Mouse (Mus musculus) embryonic facial prominence, embryonic 14.5 days (tissue): ENCODE results near the gene Abhd4. TPM values are rescaled to one million over a fixed set of nuclear protein-coding genes. Genes with fewer than 3 reads are reported as not detected.
"Not testable (repeated sequence)": the region's sequence is repeated elsewhere in the genome, so short reads cannot be mapped to it uniquely, and the experiment has no call there.

Source experiments
- ATAC-seq: fragments of 200-750 bp; cut with Nextera tagmentation; 2 replicates; pipeline ENCODE4 v1.8.0; 2017; ENCODE audit warnings: low read depth, moderate number of reproducible peaks, moderate TSS enrichment
- DNase-seq: peaks from one replicate; pipeline ENCODE4 v3.0.0-alpha.2; 2015; ENCODE audit warnings: low spot score
- H3K27ac ChIP-seq: fragments of 300-500 bp; sonication (generic); replicated peaks from 2 replicates; pipeline ENCODE4 v1.5.1; 2014; ENCODE audit warnings: low read depth, mild to moderate bottlenecking, low read length, moderate library complexity
- H3K27me3 ChIP-seq: fragments of 300-500 bp; sonication (generic); replicated peaks from 2 replicates; pipeline ENCODE4 v1.6.1; 2014; ENCODE audit warnings: low read length; ENCODE audit not compliant: control insufficient read depth, insufficient read depth
- H3K36me3 ChIP-seq: fragments of 300-500 bp; sonication (generic); 2 replicates; pipeline ENCODE4 v1.6.1; 2014; ENCODE audit warnings: low read length, mixed read lengths; ENCODE audit not compliant: control insufficient read depth, insufficient read depth
- H3K4me1 ChIP-seq: fragments of 300-500 bp; sonication (generic); 2 replicates; pipeline ENCODE4 v1.6.1; 2014; ENCODE audit warnings: antibody characterized with exemption, low read length; ENCODE audit not compliant: control insufficient read depth, insufficient read depth
- H3K4me2 ChIP-seq: fragments of 300-500 bp; sonication (generic); 2 replicates; pipeline ENCODE4 v1.6.1; 2014; ENCODE audit warnings: low read depth, mild to moderate bottlenecking, low read length, moderate library complexity, mixed read lengths
- H3K4me3 ChIP-seq: fragments of 300-500 bp; sonication (generic); 2 replicates; pipeline ENCODE4 v1.5.1; 2014; ENCODE audit warnings: low read depth, mild to moderate bottlenecking, low read length
- H3K9ac ChIP-seq: fragments of 300-500 bp; sonication (generic); 2 replicates; pipeline ENCODE4 v1.6.1; 2014; ENCODE audit warnings: low read depth, mild to moderate bottlenecking, low read length, moderate library complexity, mixed read lengths
- H3K9me3 ChIP-seq: fragments of 300-500 bp; sonication (generic); 2 replicates; pipeline ENCODE4 v1.6.1; 2016; ENCODE audit warnings: low read length; ENCODE audit not compliant: control insufficient read depth
- WGBS: fragments of 180-500 bp; shearing (Covaris S2); extraction: QIAGEN DNeasy Blood & Tissue Kit; methylation state at CpG from one replicate; pipeline ENCODE4 v1.1.7; 2014; 5-methylcytosine and 5-hydroxymethylcytosine counted together
- polyA plus RNA-seq: library from polyadenylated mRNA; unstranded; fragments of >200 nt; fragmentation: Nextera tagmentation; extraction: Ambion mirVana; gene quantifications from 2 replicates; pipeline ENCODE4 v1.2.1, GENCODE M21; 2014

Abhd4 gene
- polyA plus RNA-seq, 1 experiment from 2014 or later: 59.0 TPM

GRCm38 (mm10) chr14:54225725-54226124 lies 28.3 kb upstream of the Abhd4 start:
- WGBS: 71% methylated on average over 11 of the region's 11 CpGs
- no peaks in the 10 kb centered on the region for H3K36me3 ChIP-seq
- H3K9ac ChIP-seq: no peak overlapping the region
- no peak overlapping the region for H3K4me3 ChIP-seq
- no peak overlapping the region for H3K4me2 ChIP-seq
- ATAC-seq: no peak
- H3K4me1 ChIP-seq: peaks cover 19% of the 10 kb centered on the region; the same call in 1 of the 2 replicates
- no peaks in the 10 kb centered on the region for H3K27me3 ChIP-seq
- no peak overlapping the region for H3K27ac ChIP-seq
- H3K9me3 ChIP-seq: no peaks in the 10 kb centered on the region
- no peak for DNase-seq

GRCm38 (mm10) chr14:54226911-54227811 lies 26.8 kb upstream of the Abhd4 start:
- DNase-seq (peak; percentile 89), ATAC-seq (peak; percentile 53)
- peaks cover 19% of the 10 kb centered on the region; the same call in 1 of the 2 replicates for H3K4me1 ChIP-seq
- H3K9me3 ChIP-seq: no peaks in the 10 kb centered on the region
- H3K4me3 ChIP-seq: peak overlapping the region; percentile 32; the same call in 1 of the 2 replicates
- no peak overlapping the region for H3K9ac ChIP-seq
- H3K27ac ChIP-seq: peak overlapping the region; percentile 65
- 35% methylated on average over 16 of the region's 16 CpGs for WGBS
- peak overlapping the region; percentile 58 for H3K4me2 ChIP-seq
- H3K36me3 ChIP-seq: no peaks in the 10 kb centered on the region
- no peaks in the 10 kb centered on the region for H3K27me3 ChIP-seq

- WGBS: under 1% methylated on average over 10 of the region's 10 CpGs
- DNase-seq (peak; percentile 84), ATAC-seq (peak; percentile 64)
- no peaks in the 10 kb centered on the region for H3K27me3 ChIP-seq
- H3K4me1 ChIP-seq: peaks cover 19% of the 10 kb centered on the region; the same call in 1 of the 2 replicates
- peak overlapping the region; percentile 32 for H3K4me3 ChIP-seq
- peak overlapping the region; percentile 65 for H3K27ac ChIP-seq
- H3K9me3 ChIP-seq: no peaks in the 10 kb centered on the region
- H3K36me3 ChIP-seq: no peaks in the 10 kb centered on the region
- no peak overlapping the region; the same call in 1 of the 2 replicates for H3K9ac ChIP-seq
- peak overlapping the region; percentile 58 for H3K4me2 ChIP-seq
These were observed 26.0 kb upstream of the Abhd4 start for GRCm38 (mm10) chr14:54227911-54228451.

- Histone ChIP-seq H3K4me2 (peak overlapping the region; percentile 58), H3K9me3 (no peaks in the 10 kb centered on the region), H3K27me3 (no peaks in the 10 kb centered on the region), H3K36me3 (no peaks in the 10 kb centered on the region), H3K4me1 (peaks cover 21% of the 10 kb centered on the region; the same call in 1 of the 2 replicates), H3K27ac (no peak overlapping the region), H3K9ac (peak overlapping the region; percentile 47), H3K4me3 (peak overlapping the region; percentile 32; the same call in 1 of the 2 replicates)
- DNase-seq (no peak), ATAC-seq (no peak)
- WGBS: 6% methylated on average over 7 of the region's 7 CpGs
These were observed 25.5 kb upstream of the Abhd4 start for GRCm38 (mm10) chr14:54228501-54228900.

DNA sequence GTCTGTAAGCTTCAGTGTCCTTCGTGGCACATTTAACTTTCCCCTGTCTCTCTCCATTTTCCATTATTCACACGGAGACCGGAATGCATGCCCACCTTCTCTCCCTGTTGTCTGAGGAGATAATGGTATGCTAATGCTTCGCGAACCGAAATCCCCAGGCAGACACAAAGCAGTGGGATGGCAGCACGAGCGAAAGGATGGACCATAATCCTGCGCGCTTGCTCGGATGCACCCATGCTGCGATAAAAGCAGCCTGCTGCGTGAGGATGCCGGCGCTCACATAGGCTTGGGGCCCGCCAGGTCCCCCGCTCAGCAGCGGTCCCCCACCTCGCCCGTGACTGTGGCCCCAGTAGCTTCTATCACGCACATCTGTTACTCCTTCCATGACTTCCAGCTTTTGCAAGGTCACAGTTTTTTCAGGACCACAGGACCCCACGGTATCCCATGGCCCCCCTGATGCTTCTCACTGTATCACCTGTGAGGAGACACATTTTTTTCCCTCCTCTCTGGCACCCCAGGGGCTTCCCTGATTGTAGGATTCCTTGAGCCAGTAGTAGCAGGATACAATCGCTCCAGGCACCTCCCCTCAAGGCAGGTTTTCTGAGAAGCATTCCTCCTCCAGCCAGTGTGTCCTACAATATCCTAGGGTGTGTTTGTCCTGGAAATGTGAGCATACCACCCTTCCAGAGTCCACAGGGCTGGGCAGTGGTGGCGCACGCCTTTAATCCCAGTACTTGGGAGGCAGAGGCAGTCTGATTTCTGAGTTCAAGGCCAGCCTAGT lies 24.9 kb upstream of the Abhd4 start:
- DNase-seq: no peak
- no peak for ATAC-seq
- no peaks in the 10 kb centered on the region for H3K9me3 ChIP-seq
- 13% methylated on average over 25 of the region's 25 CpGs for WGBS
- no peaks in the 10 kb centered on the region for H3K36me3 ChIP-seq
- peak overlapping the region; percentile 10 for H3K4me3 ChIP-seq
- peak overlapping the region; percentile 47 for H3K9ac ChIP-seq
- peak overlapping the region; percentile 58 for H3K4me2 ChIP-seq
- peaks cover 23% of the 10 kb centered on the region; the same call in 1 of the 2 replicates for H3K4me1 ChIP-seq
- no peak overlapping the region for H3K27ac ChIP-seq
- no peaks in the 10 kb centered on the region for H3K27me3 ChIP-seq

DNA sequence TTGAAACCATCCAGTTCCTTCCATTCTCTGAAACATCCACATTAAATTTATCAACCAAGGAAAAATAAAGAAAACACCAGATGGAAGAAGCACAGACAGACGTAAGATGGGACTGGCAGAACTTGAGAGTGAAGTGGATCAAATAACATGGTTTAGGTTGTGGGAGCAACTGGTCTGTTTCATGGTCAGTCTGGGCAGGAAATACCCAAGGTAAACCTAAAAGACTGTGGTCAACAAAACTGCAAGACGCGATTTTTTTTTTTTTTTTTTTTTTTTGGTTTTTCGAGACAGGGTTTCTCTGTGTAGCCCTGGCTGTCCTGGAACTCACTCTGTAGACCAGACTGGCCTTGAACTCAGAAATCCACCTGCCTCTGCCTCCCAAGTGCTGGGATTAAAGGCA lies 24.1 kb upstream of the Abhd4 start:
- H3K9me3 ChIP-seq, H3K9ac ChIP-seq, H3K36me3 ChIP-seq, H3K4me2 ChIP-seq, H3K27me3 ChIP-seq, ATAC-seq, H3K4me3 ChIP-seq, H3K27ac ChIP-seq, DNase-seq: not testable (repeated sequence)
- peaks cover 23% of the 10 kb centered on the region; the same call in 1 of the 2 replicates for H3K4me1 ChIP-seq
- whole genome bisulfite sequencing: 87% methylated on average over 3 of the region's 4 CpGs

DNA sequence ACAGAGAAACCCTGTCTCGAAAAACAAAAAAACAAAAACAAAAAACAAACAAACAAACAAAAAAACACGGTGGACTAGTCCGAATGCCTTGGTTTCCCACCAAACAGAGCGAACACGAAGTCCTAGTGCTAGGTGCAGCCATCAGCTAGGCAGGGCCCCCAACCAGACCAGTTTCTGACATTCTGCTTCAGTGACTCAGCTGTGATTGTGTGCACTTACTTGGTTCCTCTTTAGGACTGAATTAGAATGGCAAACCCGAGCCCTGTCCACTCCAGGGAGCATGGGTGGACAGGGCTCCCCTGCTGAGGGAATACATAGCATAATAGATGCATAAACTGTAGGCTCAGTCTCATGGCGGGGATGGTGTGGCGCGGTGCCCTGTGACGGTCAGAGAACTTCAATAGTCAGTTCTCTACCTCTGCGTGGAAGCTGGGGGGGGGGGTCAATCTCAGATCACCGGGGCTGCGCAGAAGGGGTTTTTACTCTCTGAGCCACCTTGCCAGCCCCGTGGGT lies 23.3 kb upstream of the Abhd4 start:
- H3K4me1 ChIP-seq: peaks cover 23% of the 10 kb centered on the region; the same call in 1 of the 2 replicates
- 86% methylated on average over 14 of the region's 14 CpGs for WGBS
- no peak overlapping the region for H3K9ac ChIP-seq
- H3K4me2 ChIP-seq: no peak overlapping the region
- H3K27ac ChIP-seq: no peak overlapping the region
- no peaks in the 10 kb centered on the region for H3K9me3 ChIP-seq
- H3K27me3 ChIP-seq: no peaks in the 10 kb centered on the region
- H3K4me3 ChIP-seq: no peak overlapping the region
- peaks cover 14% of the 10 kb centered on the region; the same call in 1 of the 2 replicates for H3K36me3 ChIP-seq
- DNase-seq (no peak), ATAC-seq (no peak)
